Mouse (Mus musculus): ENCODE measurements around the gene Naa16. TPM values are rescaled to one million over a fixed set of nuclear protein-coding genes. Genes with fewer than 3 reads are reported as not detected.

Naa16 gene
- total and polyA plus RNA-seq, 2 experiments from 2014 or later = 1.6 to 14.8 TPM

DNA sequence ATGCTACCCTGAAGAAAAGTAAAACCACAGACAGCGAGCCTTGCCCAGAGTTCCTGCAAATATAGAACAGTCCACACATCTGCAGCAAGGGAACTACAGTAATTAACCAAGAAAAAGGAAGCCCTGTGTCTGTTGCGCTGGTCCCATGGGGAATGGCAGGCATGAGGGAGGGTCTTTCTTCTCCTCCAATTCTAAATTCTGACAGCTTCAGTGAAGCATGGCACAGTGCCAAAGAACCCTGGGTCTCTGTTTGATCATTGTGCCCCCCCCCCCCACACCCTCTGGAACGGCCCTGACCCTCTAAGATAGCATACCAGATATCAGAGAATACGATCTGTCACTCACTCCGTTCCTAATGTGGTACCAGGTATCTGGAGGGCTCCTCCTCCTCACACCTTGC lies 93.7 kb downstream of the Naa16 start:
- 48% methylated on average over 5 of the region's 5 CpGs for WGBS
- H3K4me2 ChIP-seq (ENCODE audit: low read depth, low read length) = peak overlapping the region; percentile 30
- no peak overlapping the region for H3K4me3 ChIP-seq (ENCODE audit: low read depth, low read length)

DNA sequence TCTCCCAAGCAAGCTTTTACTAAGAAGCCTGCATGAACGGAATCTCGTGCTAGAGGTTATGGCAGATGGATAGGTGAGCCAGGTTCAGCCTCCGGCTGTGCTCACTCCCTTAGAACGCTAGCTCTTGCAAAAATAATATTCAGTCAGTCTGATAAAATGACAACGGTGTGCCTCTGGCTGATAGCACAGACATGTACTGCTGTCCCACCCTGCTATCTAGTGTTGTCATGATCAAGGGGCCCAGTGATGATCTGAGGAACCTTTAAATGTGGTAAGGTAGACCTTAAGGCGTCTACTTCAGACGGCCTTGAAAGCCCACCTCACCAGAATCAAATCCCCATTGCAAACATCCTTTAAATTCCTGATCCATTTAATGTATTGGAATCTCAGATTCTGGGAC lies 94.4 kb downstream of the Naa16 start:
- Histone ChIP-seq H3K27ac (ENCODE audit: low read depth) (no peak overlapping the region), H3K4me1 (ENCODE audit: control insufficient read depth, insufficient read depth) (peaks cover 4% of the 10 kb centered on the region; the same call in 1 of the 2 replicates), H3K4me3 (ENCODE audit: low read depth, low read length) (no peak overlapping the region), H3K36me3 (replicated peaks; ENCODE audit: control insufficient read depth, insufficient read depth, low read length) (no peaks in the 10 kb centered on the region), H3K27me3 (ENCODE audit: control insufficient read depth, insufficient read depth, low read length) (0 out of 2 replicates have a peak, but pooled peaks cover 7% of the 10 kb centered on the region), H3K9ac (replicated peaks; ENCODE audit: low read depth, low read length) (no peak overlapping the region), H3K4me2 (ENCODE audit: low read depth, low read length) (0 out of 2 replicates have a peak overlapping the region, but pooled peaks have one; percentile 1), H3K9me3 (replicated peaks; ENCODE audit: control insufficient read depth, low read length) (no peaks in the 10 kb centered on the region)
- WGBS = 71% methylated on average over 7 of the region's 7 CpGs
- TF ChIP-seq CTCF (IDR thresholded peaks at IDR 0.05; ENCODE audit: low read depth) = no peak
- DNase-seq (ENCODE audit: low spot score) = no peak
- no peak for ATAC-seq (ENCODE audit: insufficient read depth, low read depth)

More for the DNA sequence above, 93.7 kb downstream of the Naa16 start:
- 0 out of 2 replicates have a peak, but pooled peaks cover 7% of the 10 kb centered on the region for H3K27me3 ChIP-seq (ENCODE audit: control insufficient read depth, insufficient read depth, low read length)
- H3K27ac ChIP-seq (ENCODE audit: low read depth) = no peak overlapping the region
- no peak for TF ChIP-seq CTCF (IDR thresholded peaks at IDR 0.05; ENCODE audit: low read depth)
- TF ChIP-seq EP300 (IDR thresholded peaks at IDR 0.05; ENCODE audit: low read depth) = no peak
- DNase-seq (ENCODE audit: low spot score) (no peak), ATAC-seq (ENCODE audit: insufficient read depth, low read depth) (no peak)
- no peaks in the 10 kb centered on the region for H3K36me3 ChIP-seq (replicated peaks; ENCODE audit: control insufficient read depth, insufficient read depth, low read length)
- H3K9ac ChIP-seq (replicated peaks; ENCODE audit: low read depth, low read length) = no peak overlapping the region
- peaks cover 4% of the 10 kb centered on the region; the same call in 1 of the 2 replicates for H3K4me1 ChIP-seq (ENCODE audit: control insufficient read depth, insufficient read depth)
- H3K9me3 ChIP-seq (replicated peaks; ENCODE audit: control insufficient read depth, low read length) = no peaks in the 10 kb centered on the region

DNA sequence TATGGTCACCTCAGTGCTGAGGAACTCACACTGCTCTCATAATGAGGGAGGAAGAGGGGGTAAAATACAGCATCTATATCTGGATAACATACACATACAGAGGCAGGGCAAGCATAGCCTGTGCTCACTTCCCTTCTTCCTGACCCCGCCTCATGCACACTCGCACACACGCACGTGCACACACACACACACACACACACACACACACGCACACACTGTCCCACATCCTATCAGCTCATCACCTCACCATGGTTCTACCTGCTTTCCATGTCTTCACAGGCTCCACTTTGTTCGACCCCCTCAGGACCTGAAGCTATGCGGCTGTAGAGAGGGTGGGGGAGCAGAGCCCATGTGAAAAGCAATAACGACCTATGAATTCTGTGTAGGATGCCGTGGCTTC lies 95.0 kb downstream of the Naa16 start:
- H3K9me3 ChIP-seq (replicated peaks; ENCODE audit: control insufficient read depth, low read length) = no peaks in the 10 kb centered on the region
- H3K9ac ChIP-seq (replicated peaks; ENCODE audit: low read depth, low read length) = no peak overlapping the region
- H3K27me3 ChIP-seq (ENCODE audit: control insufficient read depth, insufficient read depth, low read length) = 0 out of 2 replicates have a peak, but pooled peaks cover 6% of the 10 kb centered on the region
- no peak for ATAC-seq (ENCODE audit: insufficient read depth, low read depth)
- H3K27ac ChIP-seq (ENCODE audit: low read depth) = no peak overlapping the region
- WGBS = 86% methylated on average over 9 of the region's 9 CpGs
- DNase-seq (ENCODE audit: low spot score) = no peak
- H3K4me1 ChIP-seq (ENCODE audit: control insufficient read depth, insufficient read depth) = peaks cover 2% of the 10 kb centered on the region; the same call in 1 of the 2 replicates
- no peaks in the 10 kb centered on the region for H3K36me3 ChIP-seq (replicated peaks; ENCODE audit: control insufficient read depth, insufficient read depth, low read length)
- TF ChIP-seq EP300 (IDR thresholded peaks at IDR 0.05; ENCODE audit: low read depth) (no peak), CTCF (IDR thresholded peaks at IDR 0.05; ENCODE audit: low read depth) (no peak)
- H3K4me2 ChIP-seq (ENCODE audit: low read depth, low read length) = no peak overlapping the region
- H3K4me3 ChIP-seq (ENCODE audit: low read depth, low read length) = no peak overlapping the region

DNA sequence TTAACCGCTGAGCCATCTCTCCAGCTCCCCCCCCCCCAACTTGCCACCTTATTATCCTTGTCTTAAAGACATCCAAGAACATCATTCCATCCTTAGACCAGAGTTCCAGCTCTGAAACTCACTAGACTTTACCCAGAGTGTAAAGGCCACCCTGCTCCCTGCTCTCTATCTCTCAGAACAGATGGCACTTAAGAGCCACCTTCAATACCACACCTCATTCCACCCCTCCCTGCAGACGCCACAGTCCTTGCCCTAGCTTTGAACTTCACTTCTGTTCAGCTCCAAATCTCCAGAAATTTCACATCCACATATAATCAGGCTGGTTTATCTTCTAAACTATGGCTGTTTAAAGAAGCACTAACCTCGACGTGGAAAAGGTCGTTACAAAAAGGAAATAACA lies 95.6 kb downstream of the Naa16 start:
- Histone ChIP-seq H3K4me3 (ENCODE audit: low read depth, low read length) (no peak overlapping the region), H3K4me1 (ENCODE audit: control insufficient read depth, insufficient read depth) (peaks cover 2% of the 10 kb centered on the region; the same call in 1 of the 2 replicates)
- WGBS = 68% methylated on average over 5 of the region's 5 CpGs

DNA sequence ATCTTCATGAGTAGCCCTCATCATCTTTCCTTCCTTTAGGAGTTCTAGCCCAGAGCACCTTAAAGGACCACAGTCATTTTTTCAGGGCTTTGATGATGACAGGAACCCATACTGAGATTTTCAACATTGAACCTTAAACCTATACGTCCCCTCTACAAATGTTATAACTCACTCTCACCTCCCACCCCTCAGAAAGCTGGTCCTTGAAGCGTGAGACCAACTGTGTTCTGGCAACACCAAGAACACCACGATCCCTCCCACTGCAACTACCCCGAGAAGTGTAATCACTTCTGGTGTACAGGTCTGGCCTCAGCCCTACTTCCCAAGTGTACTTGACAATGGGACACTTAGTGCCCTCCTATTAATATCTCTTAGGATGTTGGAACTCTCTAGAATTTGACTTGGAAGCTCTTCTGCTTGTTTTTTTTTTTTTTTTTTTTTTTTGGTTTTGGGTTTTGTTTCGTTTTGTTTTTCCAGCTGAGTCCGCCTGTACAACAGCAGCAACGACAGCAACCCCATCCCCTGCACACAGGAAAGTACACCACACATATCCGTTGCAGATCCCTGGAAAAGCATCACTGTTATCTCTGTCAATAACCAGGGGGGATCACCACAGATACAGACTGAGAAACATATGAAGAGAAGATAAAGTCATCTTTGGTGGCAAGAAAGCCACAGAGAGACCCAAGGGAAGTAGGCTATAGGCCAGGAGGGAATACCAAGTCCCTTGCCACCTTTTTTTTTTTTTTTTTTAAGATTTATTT lies 96.3 kb downstream of the Naa16 start:
- no peaks in the 10 kb centered on the region for H3K9me3 ChIP-seq (replicated peaks; ENCODE audit: control insufficient read depth, low read length)
- no peaks in the 10 kb centered on the region for H3K27me3 ChIP-seq (ENCODE audit: control insufficient read depth, insufficient read depth, low read length)
- peaks cover 6% of the 10 kb centered on the region; the same call in 1 of the 2 replicates for H3K4me1 ChIP-seq (ENCODE audit: control insufficient read depth, insufficient read depth)
- no peak overlapping the region for H3K9ac ChIP-seq (replicated peaks; ENCODE audit: low read depth, low read length)
- TF ChIP-seq EP300 (IDR thresholded peaks at IDR 0.05; ENCODE audit: low read depth) = no peak
- TF ChIP-seq CTCF (IDR thresholded peaks at IDR 0.05; ENCODE audit: low read depth) = no peak
- ATAC-seq (ENCODE audit: insufficient read depth, low read depth) = no peak
- H3K36me3 ChIP-seq (replicated peaks; ENCODE audit: control insufficient read depth, insufficient read depth, low read length) = no peaks in the 10 kb centered on the region
- no peak for DNase-seq (ENCODE audit: low spot score)
- peak overlapping the region; percentile 39; the same call in 1 of the 2 replicates for H3K27ac ChIP-seq (ENCODE audit: low read depth)
- 78% methylated on average over 8 of the region's 8 CpGs for WGBS
- H3K4me3 ChIP-seq (ENCODE audit: low read depth, low read length) = no peak overlapping the region
- H3K4me2 ChIP-seq (ENCODE audit: low read depth, low read length) = peak overlapping the region; percentile 44; the same call in 1 of the 2 replicates

More for the DNA sequence above, 95.6 kb downstream of the Naa16 start:
- Histone ChIP-seq H3K27ac (ENCODE audit: low read depth) (no peak overlapping the region), H3K9me3 (replicated peaks; ENCODE audit: control insufficient read depth, low read length) (no peaks in the 10 kb centered on the region), H3K9ac (replicated peaks; ENCODE audit: low read depth, low read length) (no peak overlapping the region), H3K4me2 (ENCODE audit: low read depth, low read length) (no peak overlapping the region), H3K36me3 (replicated peaks; ENCODE audit: control insufficient read depth, insufficient read depth, low read length) (no peaks in the 10 kb centered on the region), H3K27me3 (ENCODE audit: control insufficient read depth, insufficient read depth, low read length) (0 out of 2 replicates have a peak, but pooled peaks cover under 1% of the 10 kb centered on the region)
- TF ChIP-seq EP300 (IDR thresholded peaks at IDR 0.05; ENCODE audit: low read depth) (no peak), CTCF (IDR thresholded peaks at IDR 0.05; ENCODE audit: low read depth) (no peak)
- no peak for ATAC-seq (ENCODE audit: insufficient read depth, low read depth)
- DNase-seq (ENCODE audit: low spot score) = no peak

Measured in heart, postnatal 0 days (tissue).